In the genomic region with DNA sequence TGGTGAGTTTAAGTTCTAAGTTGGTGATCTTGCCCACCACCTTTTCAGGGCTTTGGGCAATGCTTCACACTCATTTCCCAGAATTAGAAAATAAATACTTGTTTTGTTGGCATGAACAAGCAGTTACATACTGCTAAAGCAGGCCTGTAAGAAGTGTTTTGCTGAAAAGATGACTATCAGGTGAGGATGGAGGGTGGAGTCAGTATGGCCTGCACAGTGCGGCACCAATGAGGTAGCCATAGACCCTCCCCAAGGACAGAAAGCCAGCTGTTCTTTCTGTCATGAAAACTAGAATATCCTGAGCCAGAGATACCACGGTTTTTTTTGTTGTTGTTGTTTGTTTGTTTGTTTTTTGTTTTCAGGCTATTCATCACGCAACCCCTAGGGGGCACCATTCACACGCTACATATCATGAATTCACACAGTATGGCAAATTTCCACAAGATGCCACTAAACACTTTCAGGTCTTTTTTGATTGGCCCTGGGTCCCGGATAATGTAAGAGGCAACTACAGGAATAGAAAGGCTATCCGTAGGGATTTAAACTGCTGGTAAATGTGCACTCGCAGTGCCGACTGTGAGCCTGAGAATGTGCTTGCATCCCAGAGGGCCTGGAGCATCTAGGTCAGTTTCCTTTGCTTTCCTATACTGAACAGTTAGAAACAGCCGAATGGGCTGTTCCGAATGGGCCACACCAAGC, we compare ENCODE assay signal across 8 mouse cellular contexts. TPM values are rescaled to one million over a fixed set of nuclear protein-coding genes. Genes with fewer than 3 reads are reported as not detected.
DNase-seq lines count a peak whose midpoint lies in the region; ATAC-seq and TF ChIP-seq lines count a peak whose summit lies in the region.

No protein-coding gene starts in this region.

- no peaks in the 10 kb centered on the region for H3K4me1 ChIP-seq in thymus, adult 2 months (replicated peaks; ENCODE audit: control insufficient read depth, insufficient read depth, low read length)

- TF ChIP-seq POLR2A in thymus, adult 2 months (IDR thresholded peaks at IDR 0.05; ENCODE audit: control insufficient read depth, extremely low read depth, insufficient read depth, low read length, poor library complexity) = no peak

- DNase-seq in gastrocnemius, adult 18-20 months (ENCODE audit: low spot score) = peak; percentile 34
- DNase-seq in gastrocnemius, postnatal 4 days (ENCODE audit: low spot score in 2 of 2) = no peak
- peak; percentile 13 for DNase-seq in thymus, adult 2 months
- DNase-seq in thymus, adult 18-20 months = no peak
- DNase-seq in frontal cortex, postnatal 10 days (ENCODE audit: low spot score in 2 of 2) = no peak
- DNase-seq in left cerebral cortex, postnatal 4 days = no peak
- DNase-seq in gastrocnemius, adult 8-10 months (ENCODE audit: low spot score in 2 of 2) = no peak

- 92% methylated on average over 10 of the region's 10 CpGs for WGBS in thymus, adult 2 months

- H3K36me3 ChIP-seq in thymus, adult 2 months (ENCODE audit: control insufficient read depth, insufficient read depth, low read length) = peaks cover 6% of the 10 kb centered on the region

- no peaks in the 10 kb centered on the region for H3K27me3 ChIP-seq in thymus, adult 2 months (ENCODE audit: control insufficient read depth, insufficient read depth, low read length)

- peak; percentile 52 for ATAC-seq in inflammation-experienced regulatory T-cells, adult 6 months

- H3K27ac ChIP-seq in thymus, adult 2 months (ENCODE audit: control insufficient read depth, insufficient read depth, low read length) = no peak overlapping the region

- intact Hi-C loops in left cerebral cortex, postnatal 4 days (cut with DNase I) = no loop called here

- TF ChIP-seq CTCF in thymus, adult 2 months (IDR thresholded peaks at IDR 0.05; ENCODE audit: borderline replicate concordance, control insufficient read depth, extremely low read depth, insufficient read depth, low read length, poor library complexity) = no peak

- H3K4me3 ChIP-seq in thymus, adult 2 months (ENCODE audit: control insufficient read depth, insufficient read depth, low read length) = no peak overlapping the region

RNA-seq across cellular contexts. Expression of a gene that starts 18.0 kb away (rescaled TPM):
- 10 to 100 TPM; 59.8 to 66.3 TPM for total RNA-seq in gastrocnemius, adult 18-20 months (2021)
- 100 to 1,000 TPM in 1 of 2 experiments, 10 to 100 TPM in 1; 95.5 to 103 TPM for total RNA-seq in gastrocnemius, postnatal 4 days (2021)
- 105 and 107 TPM in 2 replicates for polyA plus RNA-seq in thymus, adult 2 months (2012; rRNA removed)
- 10 to 100 TPM; 21.1 to 33.4 (median 21.3) TPM for polyA plus RNA-seq in inflammation-experienced regulatory T-cells, adult 6 months (2017; shearing (Covaris generic))
- 10 to 100 TPM; 32.0 to 46.7 TPM for total RNA-seq in left cerebral cortex, postnatal 4 days (2021)
- total RNA-seq in gastrocnemius, adult 8-10 months (2022) = 10 to 100 TPM; 42.1 to 59.5 (median 52.5) TPM

RNA-seq across cellular contexts. Expression of a gene that starts 40.0 kb away (rescaled TPM):
- total RNA-seq in gastrocnemius, adult 18-20 months (2021) = 1 to 10 TPM; 4.8 to 5.5 TPM
- 10 to 100 TPM; 10.4 to 12.2 TPM for total RNA-seq in gastrocnemius, postnatal 4 days (2021)
- 21.7 and 38.2 TPM in 2 replicates for polyA plus RNA-seq in thymus, adult 2 months (2012; rRNA removed)
- polyA plus RNA-seq in inflammation-experienced regulatory T-cells, adult 6 months (2017; shearing (Covaris generic)) = 10 to 100 TPM; 12.1 to 26.0 (median 13.4) TPM
- total RNA-seq in left cerebral cortex, postnatal 4 days (2021) = 10 to 100 TPM; 11.4 to 11.9 TPM
- total RNA-seq in gastrocnemius, adult 8-10 months (2022) = 1 to 10 TPM; 6.1 to 9.4 (median 6.6) TPM

Comparison
In these comparisons a context has a peak if more than half of its experiments do, and no peak if none do; other contexts are left out.
1. DNase-seq: peak in gastrocnemius, adult 18-20 months (single experiment) and thymus, adult 2 months (single experiment); none in gastrocnemius, postnatal 4 days (0 of 2), thymus, adult 18-20 months (0 of 2), frontal cortex, postnatal 10 days (0 of 2), left cerebral cortex, postnatal 4 days (single experiment) and gastrocnemius, adult 8-10 months (0 of 2).